Mouse (Mus musculus): ENCODE results near the gene Ing4. TPM values are rescaled to one million over a fixed set of nuclear protein-coding genes. Genes with fewer than 3 reads are reported as not detected.

Ing4 gene
- polyA plus RNA-seq, 1 experiment from 2014 or later, result 134 TPM

- H3K4me2 ChIP-seq (ENCODE audit: low read depth, severe bottlenecking), result peak overlapping the region; percentile 94
- peaks cover 25% of the 10 kb centered on the region for H3K36me3 ChIP-seq (ENCODE audit: control insufficient read depth, insufficient read depth, low read length)
- peak overlapping the region; percentile 95 for H3K27ac ChIP-seq (replicated peaks; ENCODE audit: low read depth, low read length)
- ATAC-seq (ENCODE audit: insufficient number of reproducible peaks, low FRiP score, low TSS enrichment, low read depth), result no peak
- H3K9ac ChIP-seq (ENCODE audit: low read length), result peak overlapping the region; percentile 89
- H3K27me3 ChIP-seq (ENCODE audit: control insufficient read depth, insufficient read depth, low read length), result no peaks in the 10 kb centered on the region
- H3K4me3 ChIP-seq (ENCODE audit: low read depth, low read length), result peak overlapping the region; percentile 100
- DNase-seq (ENCODE audit: low spot score), result peak; percentile 40
- WGBS, result 1% methylated on average over 12 of the region's 12 CpGs
- H3K4me1 ChIP-seq (ENCODE audit: control insufficient read depth, insufficient read depth, low read length), result peaks cover 26% of the 10 kb centered on the region
- H3K9me3 ChIP-seq (ENCODE audit: control insufficient read depth, low read length), result no peaks in the 10 kb centered on the region
Observed at GRCm38 (mm10) chr6:125097346-125097689, 57.8 kb downstream of the Ing4 start.

GRCm38 (mm10) chr6:125097951-125098350 is 58.4 kb downstream of the Ing4 start:
- no peaks in the 10 kb centered on the region for H3K9me3 ChIP-seq (ENCODE audit: control insufficient read depth, low read length)
- DNase-seq (ENCODE audit: low spot score) (no peak), ATAC-seq (ENCODE audit: insufficient number of reproducible peaks, low FRiP score, low TSS enrichment, low read depth) (no peak)
- 65% methylated on average over 8 of the region's 8 CpGs for WGBS
- peaks cover 31% of the 10 kb centered on the region for H3K36me3 ChIP-seq (ENCODE audit: control insufficient read depth, insufficient read depth, low read length)
- H3K4me1 ChIP-seq (ENCODE audit: control insufficient read depth, insufficient read depth, low read length), result peaks cover 26% of the 10 kb centered on the region
- peak overlapping the region; percentile 100 for H3K4me3 ChIP-seq (ENCODE audit: low read depth, low read length)
- no peak overlapping the region for H3K27ac ChIP-seq (replicated peaks; ENCODE audit: low read depth, low read length)
- peak overlapping the region; percentile 89 for H3K9ac ChIP-seq (ENCODE audit: low read length)
- H3K4me2 ChIP-seq (ENCODE audit: low read depth, severe bottlenecking), result peak overlapping the region; percentile 94
- H3K27me3 ChIP-seq (ENCODE audit: control insufficient read depth, insufficient read depth, low read length), result no peaks in the 10 kb centered on the region

DNA sequence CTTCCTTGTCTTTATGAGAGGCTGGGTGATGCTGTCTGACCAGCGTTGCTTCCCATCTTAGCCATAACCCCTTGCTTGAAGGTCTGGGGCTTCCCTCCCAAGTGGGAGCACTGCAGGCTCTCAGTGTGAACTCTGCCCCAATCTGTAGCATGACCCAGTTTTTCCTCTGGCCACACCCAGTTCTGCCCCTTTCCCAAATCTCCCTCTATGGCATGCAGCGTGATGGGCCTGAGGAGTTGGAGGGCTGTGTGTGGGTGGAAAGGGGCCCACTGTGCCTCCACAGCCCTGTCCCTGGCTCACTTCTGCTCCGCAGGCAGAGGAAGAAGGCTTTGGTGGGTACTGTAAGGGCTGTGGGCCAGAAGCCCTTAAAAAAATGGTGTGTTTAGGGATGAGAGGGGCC is 59.0 kb downstream of the Ing4 start:
- no peak for DNase-seq (ENCODE audit: low spot score)
- H3K4me2 ChIP-seq (ENCODE audit: low read depth, severe bottlenecking), result peak overlapping the region; percentile 94
- peaks cover 26% of the 10 kb centered on the region for H3K4me1 ChIP-seq (ENCODE audit: control insufficient read depth, insufficient read depth, low read length)
- H3K4me3 ChIP-seq (ENCODE audit: low read depth, low read length), result peak overlapping the region; percentile 100; the same call in 1 of the 2 replicates
- no peaks in the 10 kb centered on the region for H3K9me3 ChIP-seq (ENCODE audit: control insufficient read depth, low read length)
- no peak for ATAC-seq (ENCODE audit: insufficient number of reproducible peaks, low FRiP score, low TSS enrichment, low read depth)
- H3K27me3 ChIP-seq (ENCODE audit: control insufficient read depth, insufficient read depth, low read length), result no peaks in the 10 kb centered on the region
- WGBS, result 78% methylated on average over 3 of the region's 3 CpGs
- H3K9ac ChIP-seq (ENCODE audit: low read length), result peak overlapping the region; percentile 22
- H3K36me3 ChIP-seq (ENCODE audit: control insufficient read depth, insufficient read depth, low read length), result peaks cover 33% of the 10 kb centered on the region
- H3K27ac ChIP-seq (replicated peaks; ENCODE audit: low read depth, low read length), result no peak overlapping the region

Small RNAs within 50 kb of the gene (microRNA-seq; reads per million reads assigned to microRNA genes)
- not detected for gene Mir7045

Other genes with a start within 250 kb of the Ing4 start
- gene Spsb2, start 231.1 kb upstream of the Ing4 start, polyA plus RNA-seq (2014; fragmentation: Nextera tagmentation; extraction: Ambion mirVana), result 5.3 and 5.5 TPM in 2 replicates
- gene Tpi1, start 225.5 kb upstream of the Ing4 start, polyA plus RNA-seq (2014; fragmentation: Nextera tagmentation; extraction: Ambion mirVana), result 724 and 825 TPM in 2 replicates
- 152 and 153 TPM in 2 replicates for gene Usp5, start 210.3 kb upstream of the Ing4 start, polyA plus RNA-seq (2014; fragmentation: Nextera tagmentation; extraction: Ambion mirVana)
- gene Cdca3, start 210.2 kb upstream of the Ing4 start, polyA plus RNA-seq (2014; fragmentation: Nextera tagmentation; extraction: Ambion mirVana), result 243 and 249 TPM in 2 replicates
- gene Gnb3, start 199.5 kb upstream of the Ing4 start, polyA plus RNA-seq (2014; fragmentation: Nextera tagmentation; extraction: Ambion mirVana), result 0.40 and 0.43 TPM in 2 replicates
- 23.1 and 25.4 TPM in 2 replicates for gene P3h3, start 182.0 kb upstream of the Ing4 start, polyA plus RNA-seq (2014; fragmentation: Nextera tagmentation; extraction: Ambion mirVana)
- 0.92 and 0.98 TPM in 2 replicates for gene Gpr162, start 175.8 kb upstream of the Ing4 start, polyA plus RNA-seq (2014; fragmentation: Nextera tagmentation; extraction: Ambion mirVana)
- 0.06 TPM in 1 of 2 replicates, not detected in the other for gene Cd4, start 151.5 kb upstream of the Ing4 start, polyA plus RNA-seq (2014; fragmentation: Nextera tagmentation; extraction: Ambion mirVana)
- gene Lag3, start 128.1 kb upstream of the Ing4 start, polyA plus RNA-seq (2014; fragmentation: Nextera tagmentation; extraction: Ambion mirVana), result 0.88 and 1.4 TPM in 2 replicates
- 221 and 223 TPM in 2 replicates for gene Ptms, start 119.7 kb upstream of the Ing4 start, polyA plus RNA-seq (2014; fragmentation: Nextera tagmentation; extraction: Ambion mirVana)
- 406 and 414 TPM in 2 replicates for gene Mlf2, start 108.4 kb upstream of the Ing4 start, polyA plus RNA-seq (2014; fragmentation: Nextera tagmentation; extraction: Ambion mirVana)
- 126 and 129 TPM in 2 replicates for gene Cops7a, start 74.2 kb upstream of the Ing4 start, polyA plus RNA-seq (2014; fragmentation: Nextera tagmentation; extraction: Ambion mirVana)
- 2.2 and 2.4 TPM in 2 replicates for gene Pianp, start 43.1 kb upstream of the Ing4 start, polyA plus RNA-seq (2014; fragmentation: Nextera tagmentation; extraction: Ambion mirVana)
- gene Zfp384, start 30.6 kb upstream of the Ing4 start, polyA plus RNA-seq (2014; fragmentation: Nextera tagmentation; extraction: Ambion mirVana), result 11.0 and 12.9 TPM in 2 replicates
- 13.3 and 16.1 TPM in 2 replicates for gene Acrbp, start 9.9 kb downstream of the Ing4 start, polyA plus RNA-seq (2014; fragmentation: Nextera tagmentation; extraction: Ambion mirVana)
- gene Lpar5, start 28.2 kb downstream of the Ing4 start, polyA plus RNA-seq (2014; fragmentation: Nextera tagmentation; extraction: Ambion mirVana), result 0.32 TPM in 1 of 2 replicates, not detected in the other
- 110 and 117 TPM in 2 replicates for gene Chd4, start 56.2 kb downstream of the Ing4 start, polyA plus RNA-seq (2014; fragmentation: Nextera tagmentation; extraction: Ambion mirVana)
- 71.4 and 76.3 TPM in 2 replicates for gene Nop2, start 92.1 kb downstream of the Ing4 start, polyA plus RNA-seq (2014; fragmentation: Nextera tagmentation; extraction: Ambion mirVana)
- gene Iffo1, start 105.5 kb downstream of the Ing4 start, polyA plus RNA-seq (2014; fragmentation: Nextera tagmentation; extraction: Ambion mirVana), result 12.7 and 14.5 TPM in 2 replicates
- 2,642 and 2,787 TPM in 2 replicates for gene Gapdh, start 126.7 kb downstream of the Ing4 start, polyA plus RNA-seq (2014; fragmentation: Nextera tagmentation; extraction: Ambion mirVana)
- gene Ncapd2, start 151.9 kb downstream of the Ing4 start, polyA plus RNA-seq (2014; fragmentation: Nextera tagmentation; extraction: Ambion mirVana), result 181 and 182 TPM in 2 replicates
- gene Mrpl51, start 152.0 kb downstream of the Ing4 start, polyA plus RNA-seq (2014; fragmentation: Nextera tagmentation; extraction: Ambion mirVana), result 216 and 218 TPM in 2 replicates
- gene Vamp1, start 175.8 kb downstream of the Ing4 start, polyA plus RNA-seq (2014; fragmentation: Nextera tagmentation; extraction: Ambion mirVana), result 2.3 and 2.6 TPM in 2 replicates
- 0.82 and 0.87 TPM in 2 replicates for gene Tapbpl, start 192.1 kb downstream of the Ing4 start, polyA plus RNA-seq (2014; fragmentation: Nextera tagmentation; extraction: Ambion mirVana)
- gene Cd27, start 197.2 kb downstream of the Ing4 start, polyA plus RNA-seq (2014; fragmentation: Nextera tagmentation; extraction: Ambion mirVana), result 0.89 and 1.4 TPM in 2 replicates
- 0.35 TPM in 1 of 2 replicates, not detected in the other for gene Tuba3a, start 246.3 kb downstream of the Ing4 start, polyA plus RNA-seq (2014; fragmentation: Nextera tagmentation; extraction: Ambion mirVana)